Mouse (Mus musculus): ENCODE measurements around the gene Atp13a5. TPM values are rescaled to one million over a fixed set of nuclear protein-coding genes. Genes with fewer than 3 reads are reported as not detected.

Atp13a5 gene
- not detected in 2 replicates for total RNA-seq (2017)

DNA sequence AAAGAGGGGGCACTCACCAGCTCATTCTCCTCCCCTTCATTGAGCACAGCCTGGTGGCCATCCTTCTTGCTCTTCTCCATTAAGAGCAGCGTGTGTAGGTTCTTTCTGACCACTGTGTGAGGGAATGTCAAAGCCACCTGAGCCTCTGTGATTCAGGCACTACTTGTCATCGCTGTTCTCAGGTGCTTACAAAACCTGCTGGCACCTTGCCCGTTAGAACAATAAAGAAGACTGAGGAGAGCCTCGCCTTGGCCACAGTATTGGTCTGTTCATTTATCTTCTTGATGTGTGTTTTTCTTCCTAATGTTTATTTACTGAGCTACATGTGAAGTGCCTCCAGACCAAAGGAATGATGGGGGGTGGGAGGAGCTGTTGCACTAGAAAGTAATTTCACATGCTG lies at the start of gene Atp13a5:
Gene Atp13a5 (minus strand): TSS at position 275 of the 400 bp plus-strand sequence.
- ATAC-seq (replicated peaks; ENCODE audit: low read depth, poor library complexity, severe bottlenecking), result no peak

DNA sequence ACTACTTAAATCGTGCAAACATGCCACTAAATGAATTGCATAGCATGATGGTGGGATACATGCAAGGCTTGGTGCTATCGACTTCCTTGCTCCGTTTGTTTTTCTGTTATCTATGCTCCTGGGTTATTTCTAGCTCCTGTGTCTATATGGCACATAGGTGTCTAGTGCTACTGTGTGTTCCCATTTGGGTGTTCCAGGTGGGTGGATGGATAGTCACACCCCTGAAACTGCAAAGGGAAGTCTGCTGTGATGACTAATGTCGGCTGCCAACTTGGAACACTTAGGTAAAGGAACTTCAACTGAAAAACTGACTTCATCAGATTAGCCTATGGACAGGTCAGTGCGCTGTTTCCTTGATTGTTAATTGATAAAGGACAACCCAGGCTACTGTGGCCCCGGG lies 36.3 kb upstream of the Atp13a5 start:
- ATAC-seq (replicated peaks; ENCODE audit: low read depth, poor library complexity, severe bottlenecking), result no peak

DNA sequence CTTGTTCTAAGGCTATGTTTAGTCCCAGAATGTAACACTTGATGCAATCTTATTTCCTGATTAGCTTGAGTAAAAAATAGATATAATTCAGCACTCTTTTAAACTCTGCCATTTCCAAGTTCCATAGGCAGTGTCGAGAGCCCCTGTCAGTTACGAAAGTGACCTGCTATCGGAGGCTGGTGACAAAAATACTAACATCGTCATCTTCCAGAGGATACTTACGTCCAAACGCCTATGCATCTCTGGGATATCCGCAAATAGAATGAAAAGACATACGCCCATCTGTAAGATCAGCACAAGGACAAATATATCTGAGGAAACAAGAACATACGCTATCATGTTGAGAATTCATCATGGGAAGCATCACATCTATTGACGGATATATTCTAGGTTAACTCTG lies 28.8 kb upstream of the Atp13a5 start:
- ATAC-seq (replicated peaks; ENCODE audit: low read depth, poor library complexity, severe bottlenecking), result no peak

DNA sequence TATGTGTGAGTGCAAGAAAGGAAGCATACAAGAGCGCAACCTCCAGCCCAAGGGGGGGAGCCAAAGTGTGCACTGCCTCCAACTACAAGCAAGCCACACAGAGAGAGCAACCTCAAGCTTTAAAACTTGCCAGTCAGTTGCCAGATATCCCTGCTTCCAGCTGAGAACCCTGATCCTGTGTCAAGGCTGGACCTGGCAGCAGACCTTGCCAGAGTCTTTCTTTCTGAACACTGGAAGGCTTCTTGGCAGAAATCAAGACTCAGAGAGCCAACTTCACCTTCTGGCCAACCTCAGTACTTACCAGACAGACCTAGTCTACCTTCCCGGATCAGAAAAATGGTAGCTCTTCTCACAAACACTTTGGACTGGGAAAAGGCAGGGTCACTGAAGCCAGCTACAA lies 20.5 kb upstream of the Atp13a5 start:
- ATAC-seq (replicated peaks; ENCODE audit: low read depth, poor library complexity, severe bottlenecking), result no peak

DNA sequence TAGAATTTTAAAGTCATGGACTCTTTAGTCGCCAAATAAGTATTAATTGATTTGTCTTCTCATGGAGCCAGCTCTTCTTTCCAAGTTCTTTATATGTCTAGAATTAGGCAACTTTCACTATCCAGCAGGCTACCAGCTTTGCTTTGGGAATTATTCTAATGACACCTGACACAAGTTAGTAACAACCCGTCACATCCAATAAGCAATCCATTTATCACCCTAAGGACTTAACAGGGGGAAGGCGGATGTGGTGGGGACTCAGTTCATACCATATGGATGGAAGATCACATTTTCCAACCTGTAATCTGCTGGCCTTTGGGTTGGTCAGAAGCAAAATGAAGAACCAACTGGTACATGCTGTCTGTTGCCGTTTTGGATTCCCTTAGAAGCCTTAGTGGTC lies 6.2 kb upstream of the Atp13a5 start:
- no peak for ATAC-seq (replicated peaks; ENCODE audit: low read depth, poor library complexity, severe bottlenecking)

DNA sequence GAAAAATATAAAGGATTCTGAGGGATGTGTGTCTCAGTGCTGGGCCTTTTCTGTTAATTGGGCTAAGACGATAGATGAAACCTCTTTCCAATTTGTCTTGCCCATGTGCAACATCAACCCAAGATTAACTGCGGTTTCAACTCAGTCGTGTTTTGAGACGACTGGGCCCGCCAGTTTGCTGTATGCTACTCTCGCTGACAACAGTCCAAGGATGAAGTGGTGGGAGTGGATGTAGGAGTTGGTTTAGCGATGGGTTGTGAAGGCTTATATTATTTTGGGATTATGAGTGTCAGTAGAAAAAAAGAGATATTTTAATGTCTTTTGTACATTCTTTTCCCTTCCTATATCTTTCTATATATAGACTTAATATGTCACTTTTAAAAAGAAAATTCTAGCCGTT lies 3.9 kb downstream of the Atp13a5 start:
- ATAC-seq (replicated peaks; ENCODE audit: low read depth, poor library complexity, severe bottlenecking), result no peak

DNA sequence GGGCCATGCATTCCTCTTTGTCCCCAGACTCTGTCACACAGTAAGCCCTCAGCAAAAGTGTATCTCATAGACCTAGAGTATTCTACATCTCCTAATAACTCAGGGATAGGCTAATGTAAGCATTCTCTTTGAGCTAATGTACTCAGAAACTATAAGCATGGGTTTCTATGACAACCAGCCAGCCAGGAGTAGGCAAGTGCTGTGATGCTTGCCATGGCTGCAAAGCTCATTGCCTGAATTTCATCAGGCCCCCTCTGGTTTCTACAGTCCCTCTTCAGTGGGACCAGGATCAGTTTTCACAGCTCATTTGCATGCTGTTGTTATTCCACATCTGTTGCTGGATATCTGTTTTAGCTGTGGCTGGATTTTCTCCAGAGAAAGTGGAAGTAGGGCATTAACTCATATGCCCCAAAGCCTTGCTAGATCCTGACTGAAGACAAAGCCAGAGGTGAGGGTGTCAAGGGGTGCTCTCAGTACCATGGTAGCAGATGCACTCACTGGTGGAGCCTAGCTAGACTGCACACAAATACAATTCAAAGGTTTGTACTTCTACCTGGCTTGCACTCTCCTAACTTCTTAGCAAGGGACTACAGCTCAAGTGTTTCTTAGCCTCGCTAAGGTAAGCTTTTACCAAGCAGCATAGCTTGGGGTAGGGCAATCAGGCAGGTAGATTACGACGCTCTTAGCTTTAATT lies 47.0 kb downstream of the Atp13a5 start:
- no peak for ATAC-seq (replicated peaks; ENCODE audit: low read depth, poor library complexity, severe bottlenecking)

- no peak for ATAC-seq (replicated peaks; ENCODE audit: low read depth, poor library complexity, severe bottlenecking)
These were observed 47.6 kb downstream of the Atp13a5 start for GRCm38 (mm10) chr16:29330948-29331347.

DNA sequence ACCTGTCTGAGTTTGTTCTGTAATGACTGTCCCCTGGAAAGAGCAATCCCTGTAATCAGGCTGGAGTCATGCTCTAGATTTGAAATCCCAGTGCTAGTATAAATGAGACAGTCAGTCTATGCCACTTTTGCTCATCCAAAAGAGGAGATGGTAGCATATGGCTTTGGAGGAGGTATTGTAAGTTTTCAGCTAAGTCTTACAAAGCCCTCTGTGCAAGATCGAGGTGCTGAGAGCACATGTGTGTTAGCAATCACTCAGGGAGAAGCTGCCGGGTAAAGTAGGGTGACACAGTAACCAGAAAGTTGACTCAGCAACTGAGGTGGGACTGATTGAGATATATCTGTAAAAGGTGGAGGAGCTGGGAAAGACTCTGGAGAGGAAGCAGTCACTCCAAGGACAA lies 49.3 kb downstream of the Atp13a5 start:
- ATAC-seq (replicated peaks; ENCODE audit: low read depth, poor library complexity, severe bottlenecking), result no peak

DNA sequence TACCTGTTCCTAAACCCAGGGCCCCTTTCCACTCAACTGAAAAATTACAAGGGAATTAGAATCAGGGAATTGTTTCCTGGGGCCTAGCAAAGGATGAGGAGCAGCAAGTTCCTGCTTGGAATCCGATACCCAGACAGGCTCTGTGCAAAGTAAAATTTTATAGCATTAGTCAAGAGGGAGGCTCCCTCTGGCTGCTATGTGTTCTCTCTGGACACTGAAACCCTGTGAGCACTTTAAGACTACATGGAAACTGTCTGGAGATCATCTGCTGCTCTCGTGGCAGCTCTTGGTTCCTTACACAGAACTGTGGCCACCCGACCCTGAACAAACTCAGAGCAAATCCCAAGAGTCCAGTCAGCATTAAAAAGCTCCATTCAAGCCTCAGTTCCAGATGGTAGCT lies 50.6 kb downstream of the Atp13a5 start:
- no peak for ATAC-seq (replicated peaks; ENCODE audit: low read depth, poor library complexity, severe bottlenecking)

- no peak for ATAC-seq (replicated peaks; ENCODE audit: low read depth, poor library complexity, severe bottlenecking)
These were observed 53.2 kb downstream of the Atp13a5 start for GRCm38 (mm10) chr16:29325233-29325919.

DNA sequence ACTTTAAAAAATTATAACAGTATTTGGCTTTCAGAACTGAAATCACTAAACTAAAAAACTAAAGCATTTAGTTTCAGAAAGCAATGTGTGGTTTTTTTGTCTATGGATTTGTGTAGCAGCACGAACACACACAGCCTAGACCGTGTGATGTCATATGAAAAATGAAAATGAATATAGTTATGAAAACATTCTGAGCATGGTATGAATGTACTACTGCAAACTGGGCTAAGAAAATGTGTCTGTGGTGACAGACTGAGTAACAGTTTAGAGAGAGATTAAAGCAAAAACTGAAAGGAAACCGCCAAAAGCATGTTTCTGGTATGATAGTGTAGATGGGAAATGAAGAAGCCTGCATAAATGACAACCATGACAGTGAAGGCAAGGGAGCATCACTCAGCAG lies 57.8 kb downstream of the Atp13a5 start:
- ATAC-seq (replicated peaks; ENCODE audit: low read depth, poor library complexity, severe bottlenecking), result no peak

GRCm38 (mm10) chr16:29315391-29315790 lies 63.1 kb downstream of the Atp13a5 start:
- ATAC-seq (replicated peaks; ENCODE audit: low read depth, poor library complexity, severe bottlenecking), result no peak

DNA sequence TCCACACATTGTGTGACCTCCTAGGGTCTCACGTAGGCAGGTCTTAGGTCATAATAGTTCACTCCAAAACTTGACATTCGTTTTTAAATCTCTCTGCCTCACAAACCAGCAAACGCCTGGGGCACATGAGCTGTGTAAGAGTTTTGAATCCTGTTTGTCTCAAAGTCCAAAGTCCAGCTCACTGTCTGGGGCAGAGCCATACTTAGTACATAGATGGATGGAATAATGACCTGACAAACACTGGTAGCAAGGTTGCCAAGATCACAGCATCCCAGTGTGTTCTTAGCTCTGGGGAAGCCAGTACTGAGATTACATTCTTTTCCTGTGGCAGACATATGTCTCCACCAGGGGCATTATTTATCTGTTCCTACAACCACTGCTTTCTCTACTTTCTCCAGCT lies 63.5 kb downstream of the Atp13a5 start:
- ATAC-seq (replicated peaks; ENCODE audit: low read depth, poor library complexity, severe bottlenecking), result no peak

DNA sequence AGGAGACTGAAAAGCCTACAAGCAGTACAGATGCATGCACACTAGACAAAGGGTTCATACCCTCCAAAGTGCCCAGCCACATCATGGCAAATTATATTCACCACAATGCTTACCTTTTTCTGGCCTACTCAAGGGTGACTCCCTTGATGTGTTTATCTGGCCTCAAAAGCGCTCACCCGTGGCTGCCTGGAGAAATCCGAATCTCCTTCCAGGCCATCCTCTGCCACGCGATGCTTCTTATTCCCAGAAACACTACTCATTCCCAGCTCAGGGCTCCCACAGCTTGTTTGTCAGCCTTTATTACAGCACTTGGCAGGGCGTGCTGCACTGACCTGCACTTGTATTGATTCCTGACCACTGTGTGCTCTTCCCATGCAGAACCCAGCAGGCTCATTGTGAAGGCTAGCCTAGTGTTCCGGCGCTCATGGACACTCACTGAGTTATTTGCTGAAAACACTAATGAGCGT lies 80.9 kb downstream of the Atp13a5 start:
- ATAC-seq (replicated peaks; ENCODE audit: low read depth, poor library complexity, severe bottlenecking), result no peak

DNA sequence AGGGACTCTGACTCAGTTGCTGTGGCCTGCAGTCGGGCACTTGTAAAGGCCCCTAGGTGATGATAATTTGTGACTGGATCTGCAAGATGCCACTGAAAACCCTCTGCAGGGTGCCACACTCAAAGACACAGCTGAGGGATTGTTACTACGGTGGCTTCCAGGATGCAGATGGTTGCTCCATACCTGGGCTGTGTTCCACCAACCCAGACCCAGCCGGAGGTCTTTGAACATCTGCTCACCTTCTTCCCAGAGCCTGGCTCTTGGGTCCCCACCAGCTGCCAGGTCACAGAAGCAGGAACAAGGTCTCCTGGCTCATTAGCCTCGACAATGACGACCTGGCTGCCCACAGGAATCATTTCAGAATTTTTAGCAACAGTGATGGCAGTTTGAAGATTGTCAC lies 97.8 kb downstream of the Atp13a5 start:
- ATAC-seq (replicated peaks; ENCODE audit: low read depth, poor library complexity, severe bottlenecking), result no peak

DNA sequence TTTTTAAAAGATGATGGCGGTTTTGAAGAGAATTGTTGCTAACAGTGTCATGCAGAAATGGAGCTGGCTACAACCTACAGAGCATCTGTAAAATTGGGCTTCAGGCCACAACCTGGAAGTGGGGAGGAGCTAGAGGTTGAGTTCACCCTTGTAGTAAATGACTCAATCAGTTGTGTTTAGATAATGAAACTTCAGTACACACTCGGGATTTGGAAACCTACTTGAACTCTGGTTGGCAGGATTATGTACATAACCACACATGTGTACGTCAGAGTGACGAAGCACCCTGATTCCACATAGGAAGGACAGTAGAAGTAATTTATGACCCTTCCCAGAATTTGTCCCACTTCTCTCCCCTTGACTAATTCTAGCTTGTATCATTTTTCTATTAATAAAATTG lies 124.2 kb downstream of the Atp13a5 start:
- no peak for ATAC-seq (replicated peaks; ENCODE audit: low read depth, poor library complexity, severe bottlenecking)

DNA sequence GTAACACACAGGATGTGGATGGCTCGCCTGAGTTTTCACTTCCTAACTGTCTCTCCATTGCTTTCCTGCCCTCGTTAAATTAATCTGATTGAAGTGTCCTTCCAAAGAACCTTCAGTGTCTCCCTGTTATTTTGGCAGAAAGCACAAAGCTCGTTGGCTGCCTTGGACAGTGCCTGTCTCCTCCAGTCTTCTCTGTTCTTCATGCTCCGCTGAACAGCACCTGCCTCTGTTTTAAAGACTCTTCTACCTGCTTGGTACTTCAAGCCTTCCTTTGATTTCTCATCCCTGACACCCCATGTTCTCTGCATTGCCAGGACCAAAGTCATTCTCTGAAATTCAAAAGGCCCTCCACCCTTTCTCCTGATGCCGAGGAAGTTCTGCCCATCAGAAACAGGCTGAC lies 142.6 kb downstream of the Atp13a5 start:
- ATAC-seq (replicated peaks; ENCODE audit: low read depth, poor library complexity, severe bottlenecking), result no peak

DNA sequence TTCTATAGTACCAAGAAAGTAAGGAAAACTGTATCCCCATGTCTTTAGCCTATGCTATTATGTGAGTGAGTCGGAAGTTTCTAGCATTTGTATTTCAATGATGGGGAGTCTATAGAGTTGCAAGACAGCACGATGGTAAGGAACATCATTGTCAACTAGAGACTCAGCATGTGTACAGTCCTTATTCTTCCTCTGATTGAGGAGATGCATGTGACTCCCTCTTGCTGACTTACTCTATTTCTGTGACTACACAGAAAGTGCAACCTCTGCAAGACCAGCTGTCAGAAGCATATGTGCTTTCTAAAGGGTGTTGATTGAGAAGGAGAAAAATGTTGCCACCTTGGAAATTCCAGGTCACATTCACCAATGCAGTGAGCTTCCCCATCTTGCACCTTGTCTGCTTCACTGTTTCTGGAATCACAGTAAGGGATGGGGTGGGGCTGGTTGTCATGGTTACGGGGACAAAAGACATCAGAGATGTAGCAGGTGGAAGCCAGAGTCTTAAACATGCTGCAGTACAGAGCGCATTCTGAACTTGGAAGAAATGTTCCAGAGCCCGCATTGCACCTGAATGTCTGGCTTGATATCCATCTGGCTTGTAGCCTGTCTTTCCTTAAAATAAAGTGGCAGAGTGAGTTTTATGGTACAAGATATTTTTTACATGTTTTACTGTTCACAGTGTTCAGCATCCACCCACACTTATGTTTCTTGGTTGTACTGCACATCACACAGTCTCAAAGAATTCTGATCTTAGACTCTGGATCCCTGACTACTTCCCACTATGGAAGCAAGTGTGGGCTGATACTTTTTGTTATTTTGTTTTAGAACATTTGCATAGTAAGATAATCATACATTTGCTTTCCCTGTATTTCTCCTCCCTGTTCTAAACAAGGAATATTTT lies 161.9 kb downstream of the Atp13a5 start:
- ATAC-seq (replicated peaks; ENCODE audit: low read depth, poor library complexity, severe bottlenecking), result no peak

DNA sequence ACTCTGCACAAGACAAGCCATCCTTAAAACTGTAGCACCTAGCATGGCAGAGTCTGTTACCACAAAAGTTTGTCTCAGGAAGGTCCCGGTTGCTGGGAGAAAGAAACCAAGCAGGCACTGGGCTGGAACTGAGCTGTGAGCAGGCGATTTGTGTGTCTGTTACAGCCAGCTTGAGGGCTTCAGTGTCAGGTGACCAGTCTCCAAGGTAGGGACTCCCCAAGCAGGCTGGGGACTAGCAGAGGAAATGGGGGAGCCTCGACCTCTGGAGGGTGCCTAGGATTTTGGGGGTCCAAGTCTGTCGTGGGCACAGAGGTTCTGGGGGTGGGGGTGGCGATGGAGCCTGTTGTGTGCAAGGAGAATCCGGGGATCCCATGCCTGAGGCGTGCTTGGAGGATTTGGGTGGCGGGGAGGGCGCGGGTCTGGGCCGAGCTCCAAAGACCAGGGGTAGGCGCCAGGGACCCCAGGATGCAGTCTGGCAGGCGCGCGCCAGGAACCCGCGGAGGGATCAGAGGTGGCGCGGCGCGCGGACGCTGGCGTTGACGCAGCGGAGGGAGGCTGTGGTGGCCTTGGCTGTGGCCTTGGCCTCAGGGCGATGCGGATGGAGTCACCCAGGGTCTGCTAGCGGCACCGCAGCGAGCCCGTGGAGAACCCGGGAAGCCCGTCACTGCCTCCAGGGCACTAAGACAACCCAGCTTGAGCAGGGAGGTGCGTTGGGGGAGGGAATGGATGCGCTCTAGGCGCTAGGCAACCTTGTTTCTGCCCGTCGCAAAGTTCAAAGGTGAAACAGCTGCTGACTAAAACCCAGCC lies 168.7 kb downstream of the Atp13a5 start, which contains the start of gene Hrasls:
Gene Hrasls (plus strand): TSS at position 91 of the 807 bp plus-strand sequence.
- ATAC-seq (replicated peaks; ENCODE audit: low read depth, poor library complexity, severe bottlenecking), result no peak

Data from common myeloid progenitor, adult 5-6 weeks (primary cell).